Mouse (Mus musculus): ENCODE data around the gene Smg7. TPM values are rescaled to one million over a fixed set of nuclear protein-coding genes. Genes with fewer than 3 reads are reported as not detected.

The Smg7 gene
- polyA plus RNA-seq, 1 experiment: 47.3 TPM

- Histone ChIP-seq H3K4me1 (ENCODE audit: control insufficient read depth, insufficient read depth, low read length) (no peaks in the 10 kb centered on the region), H3K27me3 (ENCODE audit: control insufficient read depth, insufficient read depth, low read length) (no peaks in the 10 kb centered on the region), H3K4me3 (replicated peaks; ENCODE audit: insufficient read depth, low read depth, low read length) (no peak overlapping the region), H3K27ac (ENCODE audit: insufficient read depth, low read length) (no peak overlapping the region)
- 26% methylated on average over 5 of the region's 5 CpGs for WGBS
- DNase-seq: no peak
- no peak for TF ChIP-seq CTCF (IDR thresholded peaks at IDR 0.05; ENCODE audit: borderline replicate concordance, insufficient read depth, low read depth, low read length)
- TF ChIP-seq POLR2A (IDR thresholded peaks at IDR 0.05; ENCODE audit: borderline replicate concordance, insufficient read depth, low read length): no peak
These were observed 76.0 kb downstream of the Smg7 start for GRCm38 (mm10) chr1:152826446-152826845.

- TF ChIP-seq POLR2A (IDR thresholded peaks at IDR 0.05; ENCODE audit: borderline replicate concordance, insufficient read depth, low read length) (no peak), CTCF (IDR thresholded peaks at IDR 0.05; ENCODE audit: borderline replicate concordance, insufficient read depth, low read depth, low read length) (no peak)
- Histone ChIP-seq H3K27me3 (ENCODE audit: control insufficient read depth, insufficient read depth, low read length) (no peaks in the 10 kb centered on the region), H3K4me1 (ENCODE audit: control insufficient read depth, insufficient read depth, low read length) (no peaks in the 10 kb centered on the region), H3K4me3 (replicated peaks; ENCODE audit: insufficient read depth, low read depth, low read length) (no peak overlapping the region), H3K27ac (ENCODE audit: insufficient read depth, low read length) (no peak overlapping the region)
- WGBS: 58% methylated on average over 9 of the region's 9 CpGs
- DNase-seq: no peak
These were observed 78.2 kb downstream of the Smg7 start for GRCm38 (mm10) chr1:152824206-152824605.

- Histone ChIP-seq H3K4me3 (replicated peaks; ENCODE audit: insufficient read depth, low read depth, low read length) (no peak overlapping the region), H3K27me3 (ENCODE audit: control insufficient read depth, insufficient read depth, low read length) (no peaks in the 10 kb centered on the region), H3K27ac (ENCODE audit: insufficient read depth, low read length) (no peak overlapping the region), H3K4me1 (ENCODE audit: control insufficient read depth, insufficient read depth, low read length) (no peaks in the 10 kb centered on the region)
- TF ChIP-seq CTCF (IDR thresholded peaks at IDR 0.05; ENCODE audit: borderline replicate concordance, insufficient read depth, low read depth, low read length) (no peak), POLR2A (IDR thresholded peaks at IDR 0.05; ENCODE audit: borderline replicate concordance, insufficient read depth, low read length) (no peak)
- no peak for DNase-seq
- WGBS: 82% methylated on average over 4 of the region's 4 CpGs
These were observed 80.7 kb downstream of the Smg7 start for GRCm38 (mm10) chr1:152821746-152822145.

- no peak for TF ChIP-seq CTCF (IDR thresholded peaks at IDR 0.05; ENCODE audit: borderline replicate concordance, insufficient read depth, low read depth, low read length)
- no peak for TF ChIP-seq POLR2A (IDR thresholded peaks at IDR 0.05; ENCODE audit: borderline replicate concordance, insufficient read depth, low read length)
- H3K4me3 ChIP-seq (replicated peaks; ENCODE audit: insufficient read depth, low read depth, low read length): no peak overlapping the region
- WGBS: 44% methylated on average over 7 of the region's 7 CpGs
These were observed 81.3 kb downstream of the Smg7 start for GRCm38 (mm10) chr1:152820911-152821695.

GRCm38 (mm10) chr1:152819558-152819957, 82.9 kb downstream of the Smg7 start:
- 68% methylated on average over 6 of the region's 6 CpGs for WGBS
- H3K27ac ChIP-seq (ENCODE audit: insufficient read depth, low read length): no peak overlapping the region
- no peak overlapping the region for H3K4me3 ChIP-seq (replicated peaks; ENCODE audit: insufficient read depth, low read depth, low read length)
- no peak for TF ChIP-seq CTCF (IDR thresholded peaks at IDR 0.05; ENCODE audit: borderline replicate concordance, insufficient read depth, low read depth, low read length)
- no peaks in the 10 kb centered on the region for H3K27me3 ChIP-seq (ENCODE audit: control insufficient read depth, insufficient read depth, low read length)
- peaks cover 3% of the 10 kb centered on the region; the same call in 1 of the 2 replicates for H3K4me1 ChIP-seq (ENCODE audit: control insufficient read depth, insufficient read depth, low read length)
- DNase-seq: no peak

More at GRCm38 (mm10) chr1:152820911-152821695, 81.3 kb downstream of the Smg7 start:
- no peak overlapping the region for H3K27ac ChIP-seq (ENCODE audit: insufficient read depth, low read length)
- H3K4me1 ChIP-seq (ENCODE audit: control insufficient read depth, insufficient read depth, low read length): no peaks in the 10 kb centered on the region
- no peak for DNase-seq
- H3K27me3 ChIP-seq (ENCODE audit: control insufficient read depth, insufficient read depth, low read length): no peaks in the 10 kb centered on the region

- Histone ChIP-seq H3K4me1 (ENCODE audit: control insufficient read depth, insufficient read depth, low read length) (peaks cover 3% of the 10 kb centered on the region; the same call in 1 of the 2 replicates), H3K27me3 (ENCODE audit: control insufficient read depth, insufficient read depth, low read length) (no peaks in the 10 kb centered on the region), H3K27ac (ENCODE audit: insufficient read depth, low read length) (no peak overlapping the region), H3K4me3 (replicated peaks; ENCODE audit: insufficient read depth, low read depth, low read length) (no peak overlapping the region)
- TF ChIP-seq CTCF (IDR thresholded peaks at IDR 0.05; ENCODE audit: borderline replicate concordance, insufficient read depth, low read depth, low read length) (no peak), POLR2A (IDR thresholded peaks at IDR 0.05; ENCODE audit: borderline replicate concordance, insufficient read depth, low read length) (no peak)
- no peak for DNase-seq
- 17% methylated on average over 10 of the region's 10 CpGs for WGBS
These were observed 84.7 kb downstream of the Smg7 start for GRCm38 (mm10) chr1:152817794-152818193.

GRCm38 (mm10) chr1:152817027-152817769, 85.2 kb downstream of the Smg7 start:
- no peak overlapping the region for H3K27ac ChIP-seq (ENCODE audit: insufficient read depth, low read length)
- DNase-seq: no peak

More at GRCm38 (mm10) chr1:152817027-152817769, 85.2 kb downstream of the Smg7 start:
- Histone ChIP-seq H3K27me3 (ENCODE audit: control insufficient read depth, insufficient read depth, low read length) (no peaks in the 10 kb centered on the region), H3K4me1 (ENCODE audit: control insufficient read depth, insufficient read depth, low read length) (peaks cover 3% of the 10 kb centered on the region; the same call in 1 of the 2 replicates), H3K4me3 (replicated peaks; ENCODE audit: insufficient read depth, low read depth, low read length) (no peak overlapping the region)
- 61% methylated on average over 12 of the region's 12 CpGs for WGBS
- no peak for TF ChIP-seq CTCF (IDR thresholded peaks at IDR 0.05; ENCODE audit: borderline replicate concordance, insufficient read depth, low read depth, low read length)
- no peak for TF ChIP-seq POLR2A (IDR thresholded peaks at IDR 0.05; ENCODE audit: borderline replicate concordance, insufficient read depth, low read length)
